Mouse (Mus musculus) left cerebral cortex, adult 8-10 months (tissue): Measurements from ENCODE around the gene Synpr. TPM values are rescaled to one million over a fixed set of nuclear protein-coding genes. Genes with fewer than 3 reads are reported as not detected.
A peak's percentile ranks its signal among the peaks of the same experiment; 100 is the strongest.
"Not testable (repeated sequence)": the region's sequence is repeated elsewhere in the genome, so short reads cannot be mapped to it uniquely, and the experiment has no call there.

Experiments used
- DNase-seq, 2 experiments: peaks; one replicate each; pipeline ENCODE4 v3.0.0; 2022; ENCODE audit warnings: low spot score in 2 of 2
- total RNA-seq, 4 experiments: library from RNA; stranded (reverse); gene quantifications; 2 replicates each; pipeline ENCODE4 v1.2.4; 2022

Synpr gene
- 100 to 1,000 TPM; 121 to 163 (median 141) TPM for total RNA-seq

DNA sequence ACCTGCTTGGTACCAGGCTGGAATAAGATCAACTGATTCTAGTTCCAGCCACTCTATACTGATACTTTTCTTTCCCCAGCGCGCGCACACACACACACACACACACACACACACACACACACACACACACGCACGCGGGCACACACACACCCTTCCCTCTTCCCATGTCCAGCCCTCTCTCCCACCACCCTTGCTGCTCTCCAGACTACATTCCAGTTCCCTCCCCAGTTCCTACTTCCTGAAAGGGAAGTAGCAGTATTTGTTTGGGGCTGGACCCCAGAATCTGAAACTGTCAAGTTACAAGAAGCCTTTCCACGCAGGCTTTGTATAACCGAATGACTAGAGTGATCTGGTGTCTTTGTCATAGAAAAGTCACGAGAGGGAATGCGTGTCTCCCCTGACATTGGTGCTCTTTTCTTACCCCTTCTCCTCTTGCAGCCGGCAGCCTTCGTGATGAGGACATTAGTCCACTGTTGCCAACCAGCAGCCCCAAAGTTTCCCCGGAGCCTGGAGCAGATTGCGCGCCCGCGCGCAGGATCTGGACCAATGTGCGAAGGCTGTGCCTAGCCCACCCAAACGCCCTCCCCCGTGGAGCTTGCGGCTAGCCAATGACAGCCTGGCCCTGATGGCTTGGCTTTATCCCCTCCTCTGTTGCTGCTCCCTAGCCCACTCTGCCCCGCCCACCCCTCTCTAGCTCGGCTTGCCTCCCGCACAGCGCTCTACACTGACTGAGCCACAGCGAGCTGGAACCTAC lies at the start of gene Synpr:
Synpr (plus strand) TSS at position 690 of the 754 bp plus-strand sequence.
- DNase-seq: peak; percentile 28 to 57

DNA sequence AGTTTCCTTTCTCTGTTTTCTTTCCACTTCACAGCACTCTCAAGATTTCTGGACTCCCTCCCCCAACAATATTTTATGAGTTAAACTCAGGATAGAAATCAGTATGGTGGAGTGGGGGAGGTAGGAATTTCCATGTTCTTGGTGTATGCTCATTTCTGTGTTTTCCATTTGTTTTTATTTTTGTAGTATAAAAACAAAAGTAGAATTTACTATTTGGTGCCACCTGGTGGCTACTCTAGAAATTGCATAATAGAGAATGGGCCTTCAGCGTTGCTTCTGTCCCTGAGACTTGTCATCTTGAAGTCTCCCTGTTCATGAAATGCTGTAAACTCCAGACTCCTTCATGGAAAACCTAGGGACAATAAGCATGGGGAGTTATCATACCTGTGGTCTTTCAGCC lies 47.7 kb upstream of the Synpr start:
- no peak for DNase-seq

- DNase-seq: no peak
Measured at GRCm38 (mm10) chr14:13247431-13247830, 37.1 kb upstream of the Synpr start.

GRCm38 (mm10) chr14:13249361-13249760 lies 35.2 kb upstream of the Synpr start:
- no peak for DNase-seq

DNA sequence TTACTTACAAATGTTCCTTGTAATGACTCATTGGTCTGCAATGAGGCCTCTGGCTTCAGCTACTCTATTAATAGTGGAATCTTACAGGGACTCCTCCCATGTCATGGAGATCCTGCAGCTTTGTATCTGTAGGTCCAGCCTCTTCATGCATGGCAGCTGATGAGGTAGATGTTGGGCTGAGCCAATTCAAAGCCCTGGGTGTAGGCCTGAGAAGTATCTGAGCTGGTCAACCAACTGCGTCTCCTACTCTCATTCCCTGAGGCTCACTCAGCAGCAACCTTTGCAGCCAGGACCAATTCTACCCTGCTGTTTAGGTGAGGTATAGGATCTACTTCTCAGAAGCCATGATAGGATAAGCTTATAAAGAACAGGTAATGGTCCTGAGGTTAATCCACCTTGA lies 32.0 kb upstream of the Synpr start:
- DNase-seq: no peak

DNA sequence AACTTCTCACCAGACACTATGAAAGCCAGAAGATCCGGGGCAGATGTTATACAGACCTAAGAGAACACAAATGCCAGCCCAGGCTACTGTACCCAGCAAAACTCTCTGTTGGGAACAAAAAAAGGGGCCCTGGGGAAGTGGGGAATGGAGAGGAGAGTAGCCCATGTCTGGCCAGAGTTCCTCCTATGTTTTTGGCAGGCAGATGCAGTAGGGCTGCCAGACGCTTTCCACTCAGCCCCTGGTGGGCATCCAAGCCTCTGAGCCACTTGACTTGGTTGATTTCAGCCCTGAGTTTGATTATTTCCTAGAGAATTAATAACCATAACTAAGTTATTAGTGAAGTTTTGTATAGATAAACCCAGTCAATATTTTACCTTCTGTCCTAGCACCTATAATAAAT lies 29.8 kb upstream of the Synpr start:
- DNase-seq: not testable (repeated sequence)

- no peak for DNase-seq
Measured at GRCm38 (mm10) chr14:13262406-13262805, 22.2 kb upstream of the Synpr start.

- no peak for DNase-seq
Measured at GRCm38 (mm10) chr14:13266331-13266730, 18.2 kb upstream of the Synpr start.

DNA sequence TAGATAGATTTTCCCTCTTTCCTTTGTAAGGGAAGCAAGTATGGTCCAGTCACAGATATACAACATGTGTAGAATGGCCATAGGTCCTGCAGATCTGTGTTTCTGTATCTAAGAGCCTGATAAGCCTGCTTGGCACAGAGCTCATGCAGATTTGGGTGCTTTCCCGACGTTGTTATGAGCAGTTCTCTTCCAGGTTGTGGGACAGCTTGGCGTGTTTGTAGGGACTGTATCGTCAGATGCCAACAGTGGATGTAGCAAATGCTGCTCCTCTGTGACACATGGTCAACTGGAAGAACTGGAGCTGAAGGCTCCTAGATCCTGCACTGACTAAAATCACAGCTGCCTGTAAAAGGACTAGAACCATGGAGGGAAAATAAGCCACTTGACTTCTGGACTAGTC lies 17.4 kb upstream of the Synpr start:
- no peak for DNase-seq

DNA sequence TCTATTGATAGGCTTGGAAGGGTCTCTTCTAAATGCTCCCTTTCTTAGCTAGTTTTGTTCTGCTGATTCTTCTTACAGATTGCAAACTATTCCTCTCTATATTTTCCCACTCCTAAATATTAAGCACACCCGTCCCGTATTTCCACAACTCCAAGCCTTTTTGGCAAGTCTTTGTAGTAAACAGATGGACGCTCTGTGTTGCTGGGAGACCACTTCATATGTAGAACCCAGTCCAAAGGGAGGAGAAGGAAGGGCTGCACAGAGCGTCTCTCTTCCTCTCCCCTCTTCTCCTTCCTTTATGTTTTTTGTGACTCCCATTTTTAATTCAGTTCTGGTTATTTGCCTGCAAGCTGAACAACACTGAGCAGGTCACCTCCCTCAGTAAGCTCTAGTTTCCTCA lies 1.4 kb upstream of the Synpr start:
- DNase-seq: no peak

DNA sequence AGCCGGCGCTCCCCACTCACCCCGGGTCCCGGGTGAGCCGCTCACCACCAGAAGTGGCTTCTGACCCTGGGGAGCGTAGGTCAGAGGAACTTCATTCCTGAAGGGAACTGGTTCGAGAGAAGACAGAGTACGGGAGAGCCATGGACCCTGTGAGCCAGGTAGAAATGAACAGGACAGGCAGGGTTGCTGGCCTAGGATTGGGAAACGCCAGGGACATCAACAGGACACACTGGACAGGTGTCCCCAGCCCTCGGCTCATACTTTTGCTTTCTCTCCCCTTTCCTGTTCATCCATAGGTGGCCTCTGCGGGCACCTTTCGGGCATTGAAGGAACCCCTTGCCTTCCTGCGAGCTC lies 242 bp downstream of the Synpr start:
- DNase-seq: no peak

- no peak for DNase-seq
Measured at GRCm38 (mm10) chr14:13285341-13286130, 956 bp downstream of the Synpr start.

DNA sequence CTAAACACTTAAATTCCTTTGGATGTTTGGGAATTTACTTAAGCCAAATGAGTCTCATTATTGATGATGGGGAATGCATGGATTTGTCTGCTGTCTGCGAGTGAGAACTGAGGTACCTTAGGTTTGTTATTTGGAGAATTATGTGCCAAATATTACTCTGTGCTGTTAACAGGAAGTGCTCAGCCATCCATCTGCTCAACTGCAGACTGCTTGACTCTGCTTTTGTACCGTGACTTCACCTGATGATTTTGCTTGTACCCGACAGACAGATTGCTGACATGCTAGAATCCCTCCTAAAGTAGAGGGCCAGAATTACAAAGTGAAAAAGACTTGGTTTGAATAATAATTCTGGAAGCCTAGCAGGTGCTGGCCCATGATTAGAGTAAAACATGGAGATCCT lies 9.6 kb downstream of the Synpr start:
- DNase-seq: no peak

GRCm38 (mm10) chr14:13314323-13314722 lies 29.7 kb downstream of the Synpr start:
- DNase-seq: no peak

GRCm38 (mm10) chr14:13328461-13328860 lies 43.9 kb downstream of the Synpr start:
- no peak for DNase-seq

DNA sequence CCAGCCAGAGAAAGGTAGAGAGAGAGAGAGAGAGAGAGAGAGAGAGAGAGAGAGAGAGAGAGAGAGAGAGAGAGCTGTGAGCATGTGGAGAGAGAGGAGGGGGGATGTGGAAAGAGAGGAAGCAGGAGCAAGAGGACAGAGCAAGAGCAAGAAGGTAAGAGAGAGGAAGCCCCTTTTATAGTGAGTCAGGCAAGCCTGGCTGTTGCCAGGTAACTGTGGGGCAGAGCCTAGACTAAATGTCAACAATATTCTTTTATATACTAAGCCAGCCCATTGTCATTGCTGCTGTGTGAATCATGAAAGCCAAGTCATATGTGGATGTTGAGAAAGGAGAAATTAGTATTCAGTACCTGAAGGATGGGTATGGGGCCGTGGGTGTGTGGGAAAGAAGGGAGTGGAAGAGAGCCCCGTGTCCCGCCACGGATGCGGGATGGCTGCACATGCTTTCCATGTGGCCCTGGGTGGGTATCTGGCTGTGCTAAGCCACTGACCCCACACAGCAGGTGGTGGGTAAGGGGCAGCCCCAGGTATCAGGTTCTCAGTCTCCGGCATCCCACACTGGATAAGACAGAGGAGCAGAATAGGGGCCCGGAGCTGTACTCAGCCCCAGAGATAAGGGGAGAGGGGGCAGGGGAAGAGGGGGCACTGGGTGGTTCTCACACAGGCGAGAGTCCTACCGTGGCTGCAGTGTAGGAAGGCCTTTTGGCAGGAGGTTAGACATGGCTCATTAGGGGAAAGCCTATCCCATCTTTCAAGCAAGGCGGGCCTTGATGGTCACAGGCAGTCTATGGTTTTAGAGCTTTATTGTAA lies 48.1 kb downstream of the Synpr start:
- DNase-seq: no peak

GRCm38 (mm10) chr14:13333372-13333771 lies 48.8 kb downstream of the Synpr start:
- no peak for DNase-seq

GRCm38 (mm10) chr14:13336162-13336561 lies 51.6 kb downstream of the Synpr start:
- DNase-seq: peak in 1 of 2 experiments; percentile 43

GRCm38 (mm10) chr14:13340688-13341087 lies 56.1 kb downstream of the Synpr start:
- no peak for DNase-seq

DNA sequence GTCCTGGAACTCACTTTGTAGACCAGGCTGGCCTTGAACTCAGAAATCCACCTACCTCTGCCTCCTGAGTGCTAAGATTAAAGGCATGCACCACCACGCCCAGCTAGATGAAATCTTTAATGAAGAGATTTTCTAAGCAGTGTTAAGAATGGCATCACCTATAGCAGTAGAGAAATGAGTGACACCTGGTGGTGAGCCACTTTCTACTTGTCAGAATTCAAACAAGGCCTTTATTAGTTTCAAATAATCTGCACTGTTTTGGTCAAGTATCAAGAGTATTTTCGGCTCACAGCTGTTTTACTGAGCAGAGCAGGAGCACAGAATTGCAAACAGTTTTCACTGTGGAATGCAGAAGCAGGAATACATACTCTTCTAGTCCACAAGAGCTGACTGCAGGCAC lies 59.7 kb downstream of the Synpr start:
- DNase-seq: no peak

- no peak for DNase-seq
Measured at GRCm38 (mm10) chr14:13349170-13349865, 64.7 kb downstream of the Synpr start.
